Mouse (Mus musculus) heart, postnatal 0 days (tissue): Measurements from ENCODE around the gene Pip4p1.

ENCODE experiments used
- CTCF ChIP-seq: IDR thresholded peaks from 2 replicates; pipeline ENCODE4 v1.5.1; 2016; ENCODE audit warnings: antibody characterized with exemption, control low read depth, low read depth
- EP300 ChIP-seq: IDR thresholded peaks from 2 replicates; pipeline ENCODE4 v1.6.1; 2016; ENCODE audit warnings: antibody characterized with exemption, low read depth

DNA sequence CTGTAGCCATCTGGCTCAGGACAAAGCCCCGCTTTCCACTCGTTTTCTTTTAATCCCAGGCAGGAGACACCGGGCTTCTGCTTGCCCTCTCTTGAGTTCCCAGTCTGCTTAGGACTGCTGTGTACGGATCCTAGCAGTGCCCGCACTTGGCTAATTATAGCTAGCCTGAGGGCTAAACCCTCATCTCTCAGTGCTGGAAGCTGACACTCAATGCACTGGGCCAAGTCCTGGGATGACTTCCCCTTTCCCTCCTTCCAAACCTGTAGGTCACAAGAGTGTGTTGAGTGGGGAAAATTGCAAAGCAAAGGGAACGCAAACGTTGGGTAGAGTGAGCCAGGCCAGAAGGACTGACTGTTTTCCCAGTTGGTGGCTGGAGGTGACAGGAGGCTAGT, 33.3 kb downstream of the Pip4p1 start, which contains the start of gene Klhl33:
- no peak for TF ChIP-seq EP300
- TF ChIP-seq CTCF, result no peak
